Mouse (Mus musculus): ENCODE measurements around the gene Pxylp1. TPM values are rescaled to one million over a fixed set of nuclear protein-coding genes. Genes with fewer than 3 reads are reported as not detected.

Pxylp1 gene
- total RNA-seq, 2 experiments from 2014 or later = 33.6 to 37.4 TPM

DNA sequence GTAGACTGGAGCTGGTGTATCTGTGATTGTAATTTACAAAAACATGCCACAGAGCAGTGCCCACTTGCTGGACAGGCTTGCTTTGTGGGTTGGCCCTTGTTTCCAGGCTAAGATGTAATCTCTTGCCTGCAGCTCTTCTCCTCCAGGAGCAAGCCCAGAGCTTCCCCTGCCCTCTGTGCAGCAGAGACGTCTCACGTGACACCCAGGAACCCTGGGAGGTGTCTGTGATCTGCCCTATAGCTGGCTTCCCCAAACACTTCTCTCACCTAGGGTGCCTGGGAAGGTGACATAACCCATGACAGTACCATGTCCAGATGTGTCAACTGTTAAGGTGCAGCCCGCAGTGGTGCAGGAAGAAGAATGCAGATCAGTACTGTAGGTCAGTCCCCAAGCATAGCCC lies 28.9 kb downstream of the Pxylp1 start:
- ATAC-seq (ENCODE audit: poor library complexity, severe bottlenecking) = peak; percentile 66

DNA sequence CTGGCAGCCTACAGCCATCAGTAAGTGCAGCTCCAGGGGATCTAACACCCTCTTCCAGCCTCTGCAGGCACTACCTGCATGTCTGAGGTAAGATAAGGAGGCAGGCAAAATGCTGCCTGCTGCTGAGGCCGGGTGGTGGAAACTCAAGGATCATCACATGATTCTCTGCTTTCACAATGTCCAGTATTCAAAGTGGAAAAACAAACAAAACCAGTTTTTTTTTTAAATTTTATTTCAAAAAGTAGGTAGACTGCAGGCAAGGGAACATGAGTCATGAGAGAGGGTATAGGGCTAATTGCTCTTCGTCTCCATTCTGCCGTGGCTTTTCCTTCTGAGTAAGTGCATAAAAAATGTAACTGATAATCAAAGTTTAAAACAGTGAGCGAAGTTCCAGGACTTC lies 29.6 kb downstream of the Pxylp1 start:
- no peak for ATAC-seq (ENCODE audit: poor library complexity, severe bottlenecking)

DNA sequence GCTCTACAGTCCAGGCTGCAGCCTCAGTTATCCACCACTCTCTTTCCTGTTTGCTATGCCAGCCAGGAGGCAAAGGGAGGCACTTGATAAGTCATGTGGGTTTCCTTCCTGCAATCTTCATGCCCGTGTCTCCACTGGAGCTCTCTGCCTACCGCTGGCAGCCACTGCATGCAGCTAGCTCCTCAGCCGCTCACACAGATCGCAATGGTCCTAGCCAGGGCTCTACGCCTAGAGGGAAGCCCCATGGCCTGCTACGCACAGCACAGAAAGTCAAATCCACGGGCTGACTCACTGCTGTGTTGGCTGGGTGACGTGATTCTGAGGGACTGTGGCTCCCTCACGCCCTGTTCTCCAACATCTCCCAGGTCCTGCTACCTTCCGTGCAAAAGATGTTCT lies 31.4 kb downstream of the Pxylp1 start:
- no peak for ATAC-seq (ENCODE audit: poor library complexity, severe bottlenecking)

DNA sequence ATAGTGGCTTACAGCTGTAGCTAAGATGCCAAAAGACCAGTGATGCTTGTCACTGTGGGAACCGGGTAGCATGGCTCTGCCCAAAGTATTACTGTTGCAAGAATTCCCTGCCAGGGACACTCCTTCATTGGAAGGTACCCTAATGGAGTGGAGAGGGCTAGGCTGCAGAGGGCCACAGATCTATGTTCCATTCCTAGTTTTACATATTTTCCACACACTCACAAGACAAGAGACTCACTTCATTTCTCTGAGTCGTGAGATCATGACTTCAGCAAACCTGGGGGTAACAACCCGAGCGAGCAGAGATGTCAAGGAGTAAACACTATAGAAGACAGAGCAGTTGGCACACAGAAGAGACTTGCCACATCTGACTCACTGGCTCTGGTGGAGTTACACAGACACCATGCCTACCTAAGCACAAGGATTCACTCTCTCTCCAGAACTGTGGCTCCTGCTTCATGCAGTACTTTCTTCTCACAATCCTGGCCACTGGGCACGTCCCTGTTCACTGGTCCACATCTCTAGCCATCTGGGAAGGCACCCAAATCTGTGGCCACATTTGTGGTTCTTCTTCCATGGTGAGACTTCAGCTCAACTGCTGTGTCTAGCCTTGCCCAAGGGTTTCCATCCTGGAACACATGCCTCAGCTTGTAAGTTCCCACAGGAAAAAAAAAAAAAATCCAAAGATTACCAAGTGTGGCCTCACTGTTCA lies 31.9 kb downstream of the Pxylp1 start:
- ATAC-seq (ENCODE audit: poor library complexity, severe bottlenecking) = no peak

DNA sequence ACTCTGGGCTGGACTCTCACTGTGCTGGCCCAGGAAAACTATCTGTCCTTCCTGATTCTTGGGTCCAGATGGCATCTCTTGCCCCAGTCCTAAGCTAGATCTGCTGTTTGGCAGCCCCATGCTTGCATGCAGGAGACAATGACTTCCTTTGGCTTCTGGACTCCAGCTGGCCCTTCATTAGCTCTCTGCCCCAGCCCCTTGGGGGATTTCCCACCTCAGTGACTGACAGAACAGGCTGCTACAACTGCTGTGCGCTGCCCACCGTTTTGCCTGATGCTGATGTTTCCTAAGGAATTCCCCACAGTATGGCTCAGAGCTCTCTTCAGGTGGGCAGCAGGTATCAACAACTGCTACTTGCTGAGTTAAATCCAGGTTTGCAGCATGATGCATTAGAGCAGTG lies 33.4 kb downstream of the Pxylp1 start:
- no peak for ATAC-seq (ENCODE audit: poor library complexity, severe bottlenecking)

DNA sequence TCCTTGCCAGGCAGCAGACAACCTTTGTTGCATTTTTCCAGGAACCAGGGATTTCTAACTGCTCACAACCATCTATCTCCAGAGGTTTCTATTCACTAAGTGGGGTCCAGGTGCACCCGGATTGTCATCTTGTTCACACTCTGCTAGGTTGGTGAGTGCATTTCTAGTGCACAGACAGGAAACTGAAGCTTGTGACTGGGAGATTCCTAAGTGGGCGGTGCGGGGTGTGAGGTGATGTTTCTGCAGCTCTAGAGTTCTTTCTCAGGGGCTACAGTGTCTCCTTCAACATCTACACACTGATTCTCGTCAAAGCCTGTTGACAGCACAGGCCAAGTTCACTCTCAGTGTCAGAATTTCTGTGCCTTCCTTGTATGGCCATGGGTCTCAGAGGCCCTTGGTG lies 34.6 kb downstream of the Pxylp1 start:
- ATAC-seq (ENCODE audit: poor library complexity, severe bottlenecking) = no peak

DNA sequence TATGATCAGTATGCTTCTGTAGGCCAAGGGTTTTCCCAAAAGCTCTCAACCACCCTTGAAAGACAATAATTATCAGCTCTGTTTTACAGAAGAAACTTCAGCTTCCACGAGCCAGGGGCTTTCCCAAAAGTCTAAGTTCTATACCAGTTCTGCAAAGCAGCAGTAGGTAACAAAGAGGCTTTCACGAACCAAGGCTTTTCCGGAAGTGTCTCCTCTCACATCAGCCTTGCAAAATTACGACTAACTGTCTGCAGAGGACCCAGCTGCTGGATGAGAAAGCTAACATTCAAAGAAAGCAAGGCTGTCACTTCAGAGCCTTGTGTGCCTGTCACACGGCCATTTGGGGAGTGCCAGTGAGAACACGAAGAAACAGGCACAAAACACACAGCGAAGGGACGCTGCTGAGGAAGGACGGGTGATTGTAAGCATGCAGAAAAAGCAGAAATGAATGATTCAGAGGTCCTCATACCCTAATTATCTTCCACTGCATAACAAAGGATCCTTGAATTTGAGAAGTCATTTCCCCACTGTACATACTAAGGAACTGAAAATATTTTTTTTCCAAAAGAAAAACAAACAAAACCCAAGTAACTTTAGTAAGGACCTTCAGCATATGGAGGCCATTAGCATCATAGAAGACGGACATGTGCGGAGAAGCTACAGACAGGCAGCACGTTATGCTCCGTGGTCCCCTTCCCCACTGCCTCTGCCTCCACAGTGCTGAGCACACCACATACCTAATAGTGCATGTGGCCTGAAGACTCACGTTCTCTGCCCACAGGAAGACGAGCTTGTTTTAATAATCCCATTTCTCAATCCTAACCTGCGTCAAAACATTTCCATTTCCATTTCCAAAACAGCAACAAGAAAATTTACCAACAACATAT lies 38.9 kb downstream of the Pxylp1 start:
- ATAC-seq (ENCODE audit: poor library complexity, severe bottlenecking) = no peak

DNA sequence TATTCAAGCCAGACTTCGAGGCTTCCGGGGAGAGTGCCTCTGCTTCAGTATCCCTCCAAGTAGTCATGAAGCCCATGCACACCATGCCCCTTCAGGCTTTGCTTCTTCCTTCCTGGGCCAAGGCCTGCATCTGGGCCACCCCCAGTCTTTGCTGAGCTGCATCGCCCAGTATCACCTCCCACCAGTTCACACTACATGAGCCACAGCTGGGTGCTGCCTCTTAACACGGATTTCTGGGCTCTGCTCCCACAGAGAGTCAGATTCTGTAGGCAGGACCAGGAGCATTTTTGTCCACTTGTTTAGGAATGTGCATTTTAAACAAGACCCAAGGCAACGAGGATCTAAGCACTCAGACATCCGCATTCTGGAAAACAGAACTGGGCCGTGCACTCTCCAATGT lies 40.8 kb downstream of the Pxylp1 start:
- no peak for ATAC-seq (ENCODE audit: poor library complexity, severe bottlenecking)

DNA sequence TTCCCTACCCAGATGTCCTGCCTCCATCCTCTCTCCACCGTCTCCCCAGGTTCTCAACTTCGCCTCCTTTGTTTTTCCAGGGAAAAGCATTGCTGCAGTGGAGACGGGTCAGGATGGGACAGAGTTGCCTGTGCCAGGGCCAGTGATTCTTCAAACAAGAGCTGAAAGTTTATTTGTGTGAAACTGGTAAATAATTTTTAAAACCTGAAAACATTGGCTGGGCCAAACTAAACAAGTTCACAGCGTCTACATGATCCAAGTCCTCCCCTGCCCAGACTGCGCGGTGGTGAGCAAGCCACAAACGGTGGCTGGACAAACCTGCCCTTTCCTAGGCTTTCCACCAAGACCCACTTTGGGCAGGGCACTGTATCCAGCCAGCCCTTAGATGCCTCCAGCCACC lies 41.4 kb downstream of the Pxylp1 start:
- no peak for ATAC-seq (ENCODE audit: poor library complexity, severe bottlenecking)

DNA sequence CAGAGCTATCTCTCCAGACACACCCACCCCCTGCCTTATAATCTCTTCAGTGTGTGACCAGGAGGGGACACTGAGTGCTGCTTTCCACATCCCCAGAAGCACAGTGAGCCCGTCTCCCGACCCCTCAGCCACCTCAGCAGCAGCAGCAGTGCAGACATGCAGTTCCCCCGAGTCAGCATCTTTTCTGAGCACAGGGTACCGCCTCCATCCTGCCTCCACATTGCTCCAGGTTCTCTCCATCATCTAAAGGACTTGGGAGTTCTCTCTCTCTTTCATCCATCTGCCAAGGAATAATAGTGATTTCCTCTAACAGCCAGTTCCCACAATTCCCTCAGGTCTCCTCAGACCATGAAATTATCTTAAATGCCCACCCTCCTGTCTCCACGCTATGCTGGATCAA lies 43.5 kb downstream of the Pxylp1 start:
- no peak for ATAC-seq (ENCODE audit: poor library complexity, severe bottlenecking)

DNA sequence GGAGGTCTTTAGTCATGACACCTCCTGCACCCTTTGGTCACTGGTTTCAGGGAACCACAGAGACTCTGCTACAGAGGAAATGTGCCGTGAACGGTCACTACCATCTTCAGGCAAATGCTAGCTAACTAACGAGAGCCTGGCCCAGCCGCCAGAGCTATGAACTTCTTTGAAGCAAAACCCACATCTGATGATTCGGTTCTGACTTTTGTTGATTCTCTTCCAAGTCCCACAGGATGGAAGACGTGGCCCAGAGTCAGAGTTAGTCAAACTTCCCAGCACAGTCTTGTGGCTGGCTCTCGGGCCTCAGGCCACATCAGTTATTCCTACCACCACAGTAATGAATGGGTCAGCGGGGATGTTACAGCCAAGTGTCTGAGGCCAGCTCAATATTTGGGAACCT lies 46.1 kb downstream of the Pxylp1 start:
- ATAC-seq (ENCODE audit: poor library complexity, severe bottlenecking) = no peak

DNA sequence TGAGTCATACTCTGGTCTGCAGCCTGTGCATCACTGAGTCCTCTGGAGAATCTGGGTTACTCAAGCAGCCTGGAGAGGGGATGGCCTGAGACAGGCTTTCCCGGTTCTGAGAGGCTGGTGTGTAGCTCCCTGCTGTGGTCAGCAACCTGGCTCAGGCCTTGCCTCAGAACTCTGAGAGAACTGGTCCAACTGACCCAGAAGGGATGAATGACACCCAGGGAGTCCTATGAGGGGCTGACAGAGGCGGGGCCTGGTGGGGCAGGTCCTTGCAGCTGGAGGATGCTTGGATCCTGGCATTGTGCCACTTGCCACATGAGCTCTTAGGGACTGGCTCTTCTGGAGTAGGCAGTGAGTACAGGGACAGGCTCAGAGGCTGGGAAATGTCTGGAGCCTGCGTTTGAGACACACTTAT lies 47.7 kb downstream of the Pxylp1 start:
- ATAC-seq (ENCODE audit: poor library complexity, severe bottlenecking) = no peak

DNA sequence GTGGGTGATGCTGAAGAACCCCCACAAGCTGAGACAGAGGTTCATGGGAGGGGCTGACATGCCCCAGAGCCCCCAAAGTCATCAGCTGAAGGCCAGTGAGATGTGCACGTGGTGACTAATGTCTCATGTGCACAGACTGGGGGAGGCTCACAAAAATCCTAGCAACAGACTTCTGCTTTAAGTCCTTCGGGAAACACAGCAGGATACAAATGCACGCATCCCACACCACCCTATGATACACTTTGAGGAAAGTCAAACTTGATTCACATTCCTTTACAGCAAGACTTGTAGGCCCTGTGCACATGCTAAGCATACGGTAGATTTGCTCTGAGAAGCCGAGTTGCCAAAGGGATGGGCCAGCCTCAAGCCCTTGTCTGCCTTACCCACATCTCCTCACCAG lies 53.1 kb downstream of the Pxylp1 start:
- ATAC-seq (ENCODE audit: poor library complexity, severe bottlenecking) = no peak

DNA sequence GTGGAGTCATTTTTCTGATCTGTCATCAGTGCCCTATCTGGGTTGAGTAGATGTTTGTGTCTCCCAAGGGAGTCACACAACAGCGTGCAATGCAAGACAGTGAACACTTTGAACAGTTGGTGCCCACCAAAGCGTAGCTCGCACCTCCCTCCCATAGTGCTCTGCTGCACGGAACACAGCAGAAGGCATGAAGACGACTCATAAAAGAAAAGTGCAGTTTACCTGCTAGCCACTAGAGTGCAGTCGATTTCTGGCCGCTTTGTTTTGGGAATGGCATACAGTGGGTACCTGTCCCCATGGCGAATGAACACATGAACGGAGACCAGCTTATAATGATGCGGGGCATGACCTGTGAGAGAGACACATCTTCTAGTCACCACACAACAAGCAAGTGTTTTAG lies 53.6 kb downstream of the Pxylp1 start:
- ATAC-seq (ENCODE audit: poor library complexity, severe bottlenecking) = peak; percentile 49

DNA sequence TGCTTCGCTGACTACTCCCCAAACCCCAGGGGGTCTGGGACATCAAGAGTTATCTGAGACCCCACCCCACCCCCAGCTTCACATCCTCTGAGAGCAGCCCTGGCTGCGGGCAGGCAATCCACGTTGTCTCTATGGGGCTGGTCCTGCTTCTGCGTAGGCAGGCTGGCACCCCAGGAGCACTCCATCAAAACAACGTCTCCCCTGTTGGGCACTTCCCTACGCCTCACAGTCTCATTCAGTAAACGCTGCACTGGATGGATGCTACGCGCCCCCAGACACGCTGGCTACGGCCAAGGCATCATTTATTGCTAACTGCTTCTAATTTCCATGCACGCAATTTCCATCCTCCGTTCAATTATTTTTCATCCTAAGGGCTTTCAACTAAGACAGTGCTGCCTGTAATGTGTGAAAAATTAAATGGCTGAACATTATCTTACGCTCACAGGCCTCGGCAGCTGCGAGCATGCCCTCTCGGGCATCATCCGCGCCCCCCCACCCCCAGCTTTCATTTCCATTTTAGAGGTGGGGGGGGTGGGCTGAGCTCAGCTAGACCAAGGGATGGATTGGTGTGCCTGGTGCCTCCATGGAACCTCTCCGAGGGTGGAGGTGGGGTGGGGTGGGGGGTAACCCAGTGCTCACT lies 54.6 kb downstream of the Pxylp1 start:
- no peak for ATAC-seq (ENCODE audit: poor library complexity, severe bottlenecking)

DNA sequence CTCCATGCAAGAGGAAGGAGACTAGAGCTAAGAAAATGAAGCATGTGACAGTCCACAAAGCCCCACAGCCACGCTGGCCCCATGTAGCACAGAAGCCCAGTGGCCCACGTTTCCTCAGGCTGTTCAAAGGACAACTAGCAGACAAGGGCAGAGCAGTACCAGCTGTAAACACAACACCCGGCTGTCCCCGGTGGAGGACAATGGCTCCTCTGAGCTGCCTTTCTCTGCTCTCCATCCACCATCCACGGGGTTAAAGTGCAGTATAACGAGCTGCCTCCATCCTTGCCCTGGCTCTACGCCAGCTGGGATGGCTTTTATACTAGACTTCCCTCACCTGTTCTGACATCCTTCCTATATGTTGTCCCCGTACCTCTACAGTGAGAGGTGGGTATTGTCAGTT lies 55.5 kb downstream of the Pxylp1 start:
- no peak for ATAC-seq (ENCODE audit: poor library complexity, severe bottlenecking)

DNA sequence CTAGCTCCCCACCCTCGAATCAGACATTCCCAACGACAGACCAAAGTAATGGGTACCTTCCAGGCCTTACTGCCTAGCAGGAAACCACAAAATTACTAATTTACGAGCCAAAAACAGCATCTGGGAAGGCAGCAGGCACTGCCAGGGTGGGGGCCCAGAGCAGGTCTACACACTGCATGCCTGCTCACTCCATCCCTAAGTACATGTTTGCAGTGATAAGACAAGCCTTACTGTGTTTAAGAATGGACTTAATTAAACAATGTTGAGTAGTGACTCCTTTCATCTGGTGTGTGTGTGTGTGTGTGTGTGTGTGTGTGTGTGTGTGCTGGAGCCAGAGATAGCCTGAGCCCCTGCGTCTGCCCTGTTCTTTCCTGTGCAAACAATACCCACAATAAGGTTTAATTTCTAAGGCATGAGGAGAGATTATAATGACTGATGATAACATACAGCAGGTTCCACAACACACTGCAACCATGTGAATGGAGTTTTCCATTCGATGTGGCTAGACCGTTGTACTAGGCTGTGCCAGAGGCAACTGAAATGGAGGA lies 57.0 kb downstream of the Pxylp1 start:
- no peak for ATAC-seq (ENCODE audit: poor library complexity, severe bottlenecking)

DNA sequence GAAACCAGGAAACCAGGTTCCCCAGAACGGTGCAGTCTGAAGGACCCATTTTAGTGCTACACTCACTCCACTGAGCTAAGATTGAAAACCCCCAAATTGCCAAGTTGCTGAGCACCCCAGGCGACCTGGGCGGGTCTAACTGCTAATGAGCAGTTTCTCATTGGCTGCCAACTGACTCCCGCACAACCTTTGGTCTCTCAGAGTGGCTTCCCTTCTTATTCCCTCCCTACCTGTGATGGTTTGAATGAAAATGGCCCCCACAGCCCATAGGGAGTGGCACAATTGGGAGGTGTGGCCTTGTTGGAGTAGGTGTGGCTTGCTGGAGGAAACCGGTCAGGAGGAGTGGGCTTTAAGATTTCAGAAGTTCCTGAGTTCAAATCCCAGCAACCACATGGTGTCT lies 58.9 kb downstream of the Pxylp1 start:
- ATAC-seq (ENCODE audit: poor library complexity, severe bottlenecking) = no peak

DNA sequence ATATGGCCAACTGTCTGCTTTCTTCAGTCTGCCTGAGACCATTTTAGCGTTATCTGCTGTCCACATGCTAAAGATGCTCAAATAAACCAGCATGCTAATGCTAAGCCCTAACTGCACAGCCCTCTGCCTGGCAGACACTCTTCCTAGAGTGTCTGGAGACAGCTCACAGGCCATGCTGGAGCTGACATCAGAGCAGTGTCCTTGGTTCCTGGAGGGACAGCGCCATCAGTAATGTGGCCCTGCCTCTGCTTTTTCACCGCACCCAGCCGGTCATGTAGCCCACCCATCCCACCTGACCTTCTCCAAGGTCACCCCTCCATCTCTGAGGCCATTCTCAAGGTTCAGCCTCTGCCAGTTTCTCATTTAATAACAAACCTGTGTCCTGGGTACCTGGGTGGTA lies 60.0 kb downstream of the Pxylp1 start:
- ATAC-seq (ENCODE audit: poor library complexity, severe bottlenecking) = no peak

DNA sequence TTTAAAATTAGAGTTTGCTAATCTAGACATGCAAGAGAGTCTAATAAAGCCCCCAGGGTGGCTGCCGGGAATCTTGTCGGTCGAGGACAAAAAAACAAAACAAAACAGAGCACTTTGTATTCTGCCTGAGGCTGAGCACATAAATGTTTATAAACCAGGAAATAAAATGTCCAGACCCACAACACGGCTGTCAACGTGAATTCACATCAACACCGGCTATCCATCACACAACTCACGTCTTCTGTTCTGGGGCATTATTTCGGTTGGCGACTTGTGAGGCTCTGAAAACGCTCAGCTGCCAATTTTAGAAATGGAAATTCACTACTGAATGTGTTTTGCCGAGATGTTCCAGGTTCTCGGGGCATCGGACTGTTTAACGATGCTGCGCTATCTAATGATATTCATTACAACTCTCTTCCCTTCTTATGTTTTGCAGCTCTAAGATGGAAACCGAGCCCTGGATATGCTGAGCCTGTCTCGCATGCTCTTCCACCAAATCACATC lies 61.6 kb downstream of the Pxylp1 start:
- no peak for ATAC-seq (ENCODE audit: poor library complexity, severe bottlenecking)

DNA sequence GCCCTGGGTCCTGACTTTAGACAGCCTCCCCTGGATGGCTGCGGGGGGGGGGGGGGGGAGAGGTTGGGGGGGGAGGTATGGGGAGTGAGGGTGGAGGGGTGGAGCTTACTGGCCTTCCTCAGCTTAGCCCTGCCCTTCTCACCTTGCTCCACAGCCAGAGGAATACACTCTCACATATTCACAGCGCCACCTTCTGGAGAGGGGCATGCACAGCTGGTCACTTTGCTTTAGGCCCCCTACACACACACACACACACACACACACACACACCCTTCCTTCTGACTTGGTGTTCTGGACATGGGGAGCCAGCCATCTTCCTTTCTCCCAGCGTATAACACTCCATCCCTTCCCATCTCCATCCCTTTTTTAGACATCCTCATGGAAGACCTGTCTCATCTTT lies 62.8 kb downstream of the Pxylp1 start:
- no peak for ATAC-seq (ENCODE audit: poor library complexity, severe bottlenecking)
